Comparison of ENCODE assay signal across 8 mouse cellular contexts in genomic region chr9:119101992-119102782, GRCm38 (mm10). TPM values are rescaled to one million over a fixed set of nuclear protein-coding genes. Genes with fewer than 3 reads are reported as not detected.
DNase-seq lines count a peak whose midpoint lies in the region; ATAC-seq and TF ChIP-seq lines count a peak whose summit lies in the region.

Dlec1 (plus strand) TSS chr9:119102478.

- peak; percentile 74; the same call in 1 of the 2 replicates for TF ChIP-seq POLR2A in testis, adult 2 months (IDR thresholded peaks at IDR 0.05; ENCODE audit: control insufficient read depth, low read depth, low read length)

- peaks cover 5% of the 10 kb centered on the region; the same call in 1 of the 2 replicates for H3K4me1 ChIP-seq in forebrain, embryonic 11.5 days (replicated peaks; ENCODE audit: control insufficient read depth, insufficient read depth, low read length)
- no peaks in the 10 kb centered on the region for H3K4me1 ChIP-seq in heart, postnatal 0 days (ENCODE audit: control insufficient read depth, insufficient read depth)
- H3K4me1 ChIP-seq in liver, embryonic 12.5 days: no peaks in the 10 kb centered on the region
- H3K4me1 ChIP-seq in testis, adult 2 months (ENCODE audit: control insufficient read depth, insufficient read depth, low read length): peaks cover 21% of the 10 kb centered on the region

- no peaks in the 10 kb centered on the region for H3K36me3 ChIP-seq in forebrain, embryonic 11.5 days (ENCODE audit: control insufficient read depth, insufficient read depth, low read length)
- no peaks in the 10 kb centered on the region for H3K36me3 ChIP-seq in heart, postnatal 0 days (replicated peaks; ENCODE audit: control insufficient read depth, insufficient read depth, low read length)
- no peaks in the 10 kb centered on the region for H3K36me3 ChIP-seq in liver, embryonic 12.5 days
- no peaks in the 10 kb centered on the region; the same call in none of the 2 replicates for H3K36me3 ChIP-seq in testis, adult 2 months (ENCODE audit: control insufficient read depth, insufficient read depth, low read length)

- TF ChIP-seq EP300 in heart, postnatal 0 days (IDR thresholded peaks at IDR 0.05; ENCODE audit: low read depth): no peak

- no peaks in the 10 kb centered on the region for H3K9me3 ChIP-seq in forebrain, embryonic 11.5 days (ENCODE audit: control insufficient read depth, low read length)
- no peaks in the 10 kb centered on the region for H3K9me3 ChIP-seq in heart, postnatal 0 days (replicated peaks; ENCODE audit: control insufficient read depth, low read length)
- no peaks in the 10 kb centered on the region for H3K9me3 ChIP-seq in liver, embryonic 12.5 days (replicated peaks)

- WGBS in forebrain, embryonic 11.5 days: 2% methylated on average over 44 of the region's 44 CpGs
- WGBS in heart, postnatal 0 days: 3% methylated on average over 44 of the region's 44 CpGs
- WGBS in liver, embryonic 12.5 days (ENCODE audit: insufficient replicate concordance): 3% methylated on average over 44 of the region's 44 CpGs

- peak within 1 kb of the TSS; percentile 38 for H3K4me3 ChIP-seq in forebrain, embryonic 11.5 days (ENCODE audit: low read depth, low read length)
- peak within 1 kb of the TSS; percentile 65 for H3K4me3 ChIP-seq in heart, postnatal 0 days (ENCODE audit: low read depth, low read length)
- H3K4me3 ChIP-seq in liver, embryonic 12.5 days: peak within 1 kb of the TSS; percentile 61
- H3K4me3 ChIP-seq in testis, adult 2 months (ENCODE audit: control insufficient read depth, low read depth, low read length): peak within 1 kb of the TSS; percentile 95

- H3K27me3 ChIP-seq in forebrain, embryonic 11.5 days (ENCODE audit: control insufficient read depth, insufficient read depth, low read length): peaks cover 5% of the 10 kb centered on the region
- 0 out of 2 replicates have a peak, but pooled peaks cover 14% of the 10 kb centered on the region for H3K27me3 ChIP-seq in heart, postnatal 0 days (ENCODE audit: control insufficient read depth, insufficient read depth, low read length)
- peaks cover 32% of the 10 kb centered on the region for H3K27me3 ChIP-seq in liver, embryonic 12.5 days (replicated peaks)
- H3K27me3 ChIP-seq in testis, adult 2 months (ENCODE audit: control insufficient read depth, insufficient read depth, low read length): no peaks in the 10 kb centered on the region

- peak within 1 kb of the TSS; percentile 24; the same call in 1 of the 2 replicates for H3K9ac ChIP-seq in forebrain, embryonic 11.5 days (ENCODE audit: low read length)
- no peak within 1 kb of the TSS for H3K9ac ChIP-seq in heart, postnatal 0 days (replicated peaks; ENCODE audit: low read depth, low read length)
- H3K9ac ChIP-seq in liver, embryonic 12.5 days: no peak within 1 kb of the TSS

- H3K4me2 ChIP-seq in forebrain, embryonic 11.5 days (ENCODE audit: low read depth, low read length, severe bottlenecking): peak within 1 kb of the TSS; percentile 63
- H3K4me2 ChIP-seq in heart, postnatal 0 days (ENCODE audit: low read depth, low read length): peak within 1 kb of the TSS; percentile 83
- peak within 1 kb of the TSS; percentile 80 for H3K4me2 ChIP-seq in liver, embryonic 12.5 days

- peak; percentile 86 for ATAC-seq in forebrain, embryonic 11.5 days (replicated peaks; ENCODE audit: low FRiP score)
- ATAC-seq in heart, postnatal 0 days (ENCODE audit: insufficient read depth, low read depth): peak; percentile 71
- peak; percentile 75 for ATAC-seq in liver, embryonic 12.5 days

- H3K27ac ChIP-seq in forebrain, embryonic 11.5 days (ENCODE audit: low read depth, low read length): no peak within 1 kb of the TSS
- H3K27ac ChIP-seq in heart, postnatal 0 days (ENCODE audit: low read depth): no peak within 1 kb of the TSS
- H3K27ac ChIP-seq in liver, embryonic 12.5 days: no peak within 1 kb of the TSS
- H3K27ac ChIP-seq in testis, adult 2 months (ENCODE audit: control insufficient read depth, insufficient read depth, low read depth, low read length): peak within 1 kb of the TSS; percentile 40

- TF ChIP-seq CTCF in heart, postnatal 0 days (IDR thresholded peaks at IDR 0.05; ENCODE audit: low read depth): no peak
- TF ChIP-seq CTCF in testis, adult 2 months (IDR thresholded peaks at IDR 0.05; ENCODE audit: control insufficient read depth, insufficient read depth, insufficient replicate concordance, low read depth, low read length): no peak

- peak; percentile 86 for DNase-seq in CD4-positive helper T cell, adult 2 months (ENCODE audit: low read depth, low spot score)
- DNase-seq in adrenal gland, postnatal 25 days: peak; percentile 66
- DNase-seq in forebrain, embryonic 11.5 days (ENCODE audit: low spot score): peak; percentile 77
- peak; percentile 89 for DNase-seq in heart, postnatal 0 days (ENCODE audit: low spot score)
- peak; percentile 87 to 92 for DNase-seq in kidney, postnatal 25 days
- peak; percentile 74 for DNase-seq in naive thymus-derived CD4-positive, alpha-beta T cell, adult 2 months (ENCODE audit: low read depth)

RNA-seq across cellular contexts. Expression of gene Dlec1, which starts in this region (rescaled TPM):
- 1.1 and 3.0 TPM in 2 replicates for total RNA-seq in adrenal gland, postnatal 25 days (2021)
- 2.0 and 2.4 TPM in 2 replicates for polyA plus RNA-seq in forebrain, embryonic 11.5 days (2014; fragmentation: Nextera tagmentation; extraction: Ambion mirVana)
- 5.0 TPM in 1 of 2 replicates, not detected in the other for total RNA-seq in heart, postnatal 0 days (2014; rRNA removed; ENCODE audit: low replicate concordance)
- 0.15 and 0.21 TPM in 2 replicates for polyA plus RNA-seq in heart, postnatal 0 days (2015; fragmentation: Nextera tagmentation; extraction: Ambion mirVana)
- 0.12 TPM in 2 replicates for polyA plus RNA-seq in liver, embryonic 12.5 days (2016; fragmentation: Nextera tagmentation; extraction: Ambion mirVana)
- polyA plus RNA-seq in testis, adult 2 months (2012; rRNA removed): 24.9 and 26.2 TPM in 2 replicates

Comparison
In these comparisons a context has a peak if more than half of its experiments do, and no peak if none do; other contexts are left out.
1. Peak in ATAC-seq, H3K4me3 ChIP-seq and H3K4me2 ChIP-seq in liver, embryonic 12.5 days; RNA of the gene not detected or under 1 TPM.
2. H3K4me3 ChIP-seq: peak in every context shown above with its lines; median percentile 95 in testis, adult 2 months; 65 in heart, postnatal 0 days; 61 in liver, embryonic 12.5 days; 38 in forebrain, embryonic 11.5 days.